Mouse (Mus musculus) T-helper 1 cell (primary cell): ENCODE results near the gene Rhot1.

ENCODE experiments used
- in situ Hi-C: fragments of 300-600 bp; cut with MboI, MseI; formaldehyde crosslinking; loops from one replicate; pipeline ENCODE4 v1.15.1; 2025; ENCODE audit warnings: high pct_unique_total_duplicates

The Rhot1 gene

DNA sequence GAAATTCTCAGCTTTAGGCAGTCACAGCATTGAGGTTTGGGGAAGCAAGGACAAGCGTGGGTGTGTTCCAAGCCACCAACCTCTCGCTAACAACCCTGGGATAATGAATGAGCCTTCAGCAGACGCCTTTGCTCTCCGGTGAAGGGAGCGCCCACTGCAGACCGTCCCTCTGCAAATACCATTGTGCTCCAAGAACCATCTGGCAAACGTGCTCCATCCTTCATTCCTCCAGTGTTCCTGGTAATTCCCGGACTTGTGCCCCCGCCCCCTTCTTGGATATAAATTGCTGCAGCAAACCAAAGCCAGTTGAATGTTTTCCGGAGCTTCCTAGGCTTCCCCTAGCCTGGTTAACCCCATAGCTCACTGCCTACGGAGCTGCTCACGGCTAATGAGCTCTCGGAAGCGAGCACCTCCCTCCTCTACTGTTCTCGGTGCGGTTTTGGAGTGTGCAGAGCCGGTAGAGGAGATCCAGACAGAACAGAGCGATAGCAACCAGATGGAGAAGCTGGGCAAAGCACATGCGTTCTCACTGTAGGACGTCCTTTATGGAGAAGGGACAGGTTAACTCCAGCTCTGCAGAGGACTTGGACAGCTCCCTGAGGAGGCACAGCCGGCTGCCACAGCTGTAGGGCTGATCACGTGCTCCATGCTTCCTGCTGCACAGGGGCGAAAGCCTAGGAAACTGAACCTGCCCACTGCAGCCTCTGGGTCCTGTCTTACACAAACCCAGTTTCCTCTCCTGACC, 81.1 kb downstream of the Rhot1 start:
- in situ Hi-C loops = no loop called here

- in situ Hi-C loops = no loop called here
These were observed 82.2 kb downstream of the Rhot1 start for GRCm38 (mm10) chr11:80291004-80291403.

DNA sequence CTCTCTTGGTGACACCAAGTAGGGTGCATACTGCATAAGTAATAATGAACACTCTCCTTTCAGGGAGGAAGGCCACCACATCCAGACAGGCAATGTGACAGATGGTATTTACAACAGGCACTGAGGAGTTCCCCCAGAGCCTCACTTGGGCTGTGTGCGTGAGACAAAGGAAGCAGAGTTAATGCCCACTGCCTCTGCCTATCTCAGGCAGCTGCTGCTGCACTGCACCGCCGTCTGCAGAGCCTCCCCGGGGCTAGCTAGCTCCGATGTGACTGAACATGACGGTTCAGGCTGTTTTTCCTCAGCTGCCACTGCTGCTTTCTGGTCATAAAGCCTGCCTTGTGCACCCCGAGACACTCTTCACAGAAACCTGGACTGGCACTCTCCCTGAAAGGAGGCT, 83.6 kb downstream of the Rhot1 start:
- in situ Hi-C loops = no loop called here

DNA sequence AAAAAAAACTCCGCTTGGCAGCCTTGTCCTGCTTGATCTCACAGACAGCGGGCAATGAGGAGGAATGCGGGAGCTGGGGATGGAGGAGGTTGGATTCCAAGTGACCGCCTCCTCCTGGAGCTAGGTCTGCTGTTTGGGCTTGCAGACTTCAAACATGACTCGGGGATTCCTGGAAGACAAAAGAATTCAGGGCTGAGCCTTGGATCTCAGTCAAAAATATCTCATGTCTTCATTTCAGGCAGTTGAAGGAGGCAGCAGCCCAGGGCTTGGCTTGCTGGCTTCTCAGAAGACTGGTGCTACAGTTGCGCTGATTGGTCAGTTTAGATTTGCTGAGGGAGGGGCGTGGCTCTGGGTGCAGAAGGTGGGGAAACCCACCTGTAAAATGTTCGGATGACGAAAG, 86.2 kb downstream of the Rhot1 start:
- in situ Hi-C loops = loop anchor here (5.0 kb wide), 1 partner anchor 57 kb away; no protein-coding TSS in a partner anchor

GRCm38 (mm10) chr11:80295785-80296184, 87.0 kb downstream of the Rhot1 start:
- in situ Hi-C loops = loop anchor here (5.0 kb wide), 1 partner anchor 57 kb away; no protein-coding TSS in a partner anchor

- in situ Hi-C loops = loop anchor here (5.0 kb wide), 1 partner anchor 53 kb away; no protein-coding TSS in a partner anchor
These were observed 90.9 kb downstream of the Rhot1 start for GRCm38 (mm10) chr11:80299513-80300235.

DNA sequence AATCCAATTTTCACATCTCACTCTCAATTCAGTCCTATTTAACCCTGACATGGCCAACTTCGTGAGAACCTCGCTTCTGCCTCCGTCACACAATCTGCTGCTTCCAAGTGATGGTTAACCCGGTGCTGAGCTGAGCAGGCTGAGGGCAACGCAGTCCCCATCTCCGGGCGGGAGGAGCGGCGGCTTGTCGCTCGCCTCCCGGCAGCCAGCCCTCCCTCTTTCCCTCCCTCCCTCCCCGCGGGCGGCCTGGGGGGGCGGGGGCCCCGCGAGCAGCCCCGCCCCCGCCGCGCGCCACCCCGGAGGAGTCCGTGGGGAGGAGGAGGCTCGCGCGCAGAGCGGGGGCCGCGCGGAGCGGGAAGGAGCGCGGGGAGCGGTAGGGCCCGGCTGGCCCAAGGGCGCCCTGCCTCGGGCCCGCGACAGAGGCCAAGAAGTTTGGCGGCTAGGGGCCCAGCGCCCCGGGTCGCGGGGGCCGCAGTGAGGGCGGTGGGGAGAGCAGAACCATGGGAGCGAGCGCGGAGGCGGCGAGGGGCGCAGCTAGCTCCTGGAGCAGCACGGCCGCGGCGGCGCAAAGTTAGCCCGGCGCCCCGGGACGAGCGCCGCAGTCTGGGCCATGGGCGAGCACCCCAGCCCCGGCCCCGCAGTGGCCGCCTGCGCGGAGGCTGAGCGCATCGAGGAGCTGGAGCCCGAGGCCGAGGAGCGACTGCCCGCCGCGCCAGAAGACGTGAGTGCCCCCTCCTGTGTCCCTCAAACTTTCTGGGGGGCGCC, 91.9 kb downstream of the Rhot1 start, which contains the start of gene Rhbdl3:
Gene Rhbdl3 (plus strand): TSS at position 362 of the 765 bp plus-strand sequence.
- in situ Hi-C loops = no loop called here

DNA sequence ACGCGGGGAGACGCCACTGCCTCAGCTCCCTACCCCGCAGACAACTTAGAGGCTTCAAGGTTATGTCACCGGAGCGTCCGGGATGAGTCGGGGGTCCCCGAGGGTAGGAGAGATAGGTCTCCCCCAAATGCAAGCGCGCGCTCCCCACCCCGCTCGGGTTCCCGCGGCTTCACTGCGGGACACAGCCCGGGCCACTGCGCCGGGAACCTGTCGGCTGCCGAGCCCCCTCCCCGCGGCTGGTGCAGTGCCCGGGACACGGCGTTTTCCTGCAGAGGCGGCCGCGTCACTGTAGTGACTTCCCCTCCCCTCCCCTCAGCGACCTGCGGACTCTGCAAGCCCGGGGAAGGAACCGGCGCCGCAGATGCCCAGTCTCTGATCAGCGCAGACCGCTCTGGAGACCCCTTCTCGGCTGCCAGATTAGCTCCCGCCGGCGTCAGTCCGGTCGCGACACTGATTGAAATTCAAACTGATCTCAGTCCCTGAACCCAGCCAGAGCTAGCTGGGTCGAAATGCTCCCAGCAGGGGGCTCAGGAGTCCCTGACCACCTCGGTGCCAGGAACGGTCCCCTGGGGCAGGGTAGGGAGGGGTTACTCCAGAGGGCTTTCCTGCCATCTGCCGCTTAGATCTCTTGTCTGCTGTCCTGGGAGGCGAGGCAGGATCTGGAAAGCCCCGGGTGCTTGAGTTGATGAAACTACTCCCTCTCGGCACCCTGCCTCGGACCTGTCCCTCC, 92.7 kb downstream of the Rhot1 start:
- in situ Hi-C loops = no loop called here

DNA sequence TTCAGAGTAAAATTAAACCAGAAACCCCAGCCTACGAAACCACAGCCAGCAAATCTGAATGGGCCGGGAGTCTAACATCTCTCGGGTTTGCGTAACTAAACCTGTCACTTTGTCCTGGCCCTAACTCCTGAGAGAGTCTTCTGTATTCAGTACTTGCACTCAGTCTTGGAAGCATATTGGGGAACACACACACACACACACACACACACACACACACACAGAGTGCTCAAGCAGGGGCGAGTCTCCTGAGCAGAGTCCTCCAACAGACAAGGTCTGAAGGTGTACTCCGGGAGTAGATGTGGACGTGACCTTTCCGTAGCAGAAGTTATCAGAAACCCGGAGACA, 93.2 kb downstream of the Rhot1 start:
- in situ Hi-C loops = no loop called here

GRCm38 (mm10) chr11:80302536-80302935, 93.7 kb downstream of the Rhot1 start:
- in situ Hi-C loops = no loop called here

DNA sequence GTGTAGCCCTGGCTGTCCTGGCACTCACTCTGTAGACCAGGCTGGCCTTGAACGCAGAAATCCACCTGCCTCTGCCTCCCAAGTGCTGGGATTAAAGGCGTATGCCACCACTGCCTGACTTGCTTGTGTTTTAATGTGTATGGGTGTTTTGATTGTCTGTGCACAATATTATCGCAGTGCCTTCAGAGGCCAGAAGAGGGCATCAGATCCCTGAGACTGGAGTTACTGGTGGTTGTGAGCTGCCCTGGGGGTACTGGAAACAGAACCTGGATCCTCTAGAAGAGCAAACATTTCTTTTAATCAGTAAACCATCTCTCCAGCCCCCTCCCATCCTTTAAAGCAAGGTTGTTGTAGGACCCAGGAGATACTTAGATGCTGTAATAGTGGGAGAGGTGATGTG, 94.9 kb downstream of the Rhot1 start:
- in situ Hi-C loops = no loop called here

DNA sequence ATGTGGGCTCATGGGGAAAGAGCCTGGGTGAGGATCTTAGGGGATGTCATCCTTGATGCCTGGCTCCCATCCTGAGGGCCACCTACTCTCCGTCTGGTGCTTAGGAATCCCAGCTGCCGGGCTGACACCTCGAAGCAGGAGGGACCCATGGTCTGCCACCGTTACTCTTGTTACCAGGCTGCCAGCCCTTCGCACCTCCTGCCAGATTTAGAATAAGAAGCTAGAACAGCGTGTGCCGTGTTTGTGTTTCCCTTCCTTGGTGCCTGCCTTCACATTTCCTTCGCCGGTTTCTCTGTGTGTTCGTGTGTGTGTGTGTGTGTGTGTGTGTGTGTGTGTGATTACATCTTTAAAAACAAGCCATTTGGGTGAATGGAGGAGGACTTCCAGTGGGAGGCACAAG, 96.0 kb downstream of the Rhot1 start:
- in situ Hi-C loops = no loop called here

- in situ Hi-C loops = no loop called here
These were observed 99.7 kb downstream of the Rhot1 start for GRCm38 (mm10) chr11:80308537-80308936.

- in situ Hi-C loops = no loop called here
These were observed 102.5 kb downstream of the Rhot1 start for GRCm38 (mm10) chr11:80311271-80311670.

- in situ Hi-C loops = no loop called here
These were observed 103.2 kb downstream of the Rhot1 start for GRCm38 (mm10) chr11:80312049-80312448.

DNA sequence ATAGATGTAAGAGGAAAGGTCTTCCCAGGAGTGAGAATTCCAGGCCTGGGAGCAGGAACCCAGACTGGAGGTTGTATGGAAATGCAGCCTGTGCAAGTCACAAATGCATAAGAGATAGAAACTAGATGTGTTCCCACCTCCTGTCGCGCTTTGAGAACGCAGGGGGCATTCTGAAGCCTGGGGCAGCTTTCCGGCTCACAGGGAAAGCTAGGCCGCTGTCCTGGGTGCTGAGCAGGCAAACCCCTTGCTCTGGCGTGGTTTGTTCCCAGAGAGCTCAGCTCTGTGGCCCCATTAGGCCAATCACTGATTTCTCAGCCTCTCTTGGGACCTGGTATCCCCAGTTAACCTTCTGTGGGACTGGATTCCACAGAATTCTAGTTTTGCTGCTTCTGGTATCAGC, 103.7 kb downstream of the Rhot1 start:
- in situ Hi-C loops = no loop called here

GRCm38 (mm10) chr11:80313462-80313861, 104.6 kb downstream of the Rhot1 start:
- in situ Hi-C loops = no loop called here

- in situ Hi-C loops = no loop called here
These were observed 105.1 kb downstream of the Rhot1 start for GRCm38 (mm10) chr11:80313944-80314343.

DNA sequence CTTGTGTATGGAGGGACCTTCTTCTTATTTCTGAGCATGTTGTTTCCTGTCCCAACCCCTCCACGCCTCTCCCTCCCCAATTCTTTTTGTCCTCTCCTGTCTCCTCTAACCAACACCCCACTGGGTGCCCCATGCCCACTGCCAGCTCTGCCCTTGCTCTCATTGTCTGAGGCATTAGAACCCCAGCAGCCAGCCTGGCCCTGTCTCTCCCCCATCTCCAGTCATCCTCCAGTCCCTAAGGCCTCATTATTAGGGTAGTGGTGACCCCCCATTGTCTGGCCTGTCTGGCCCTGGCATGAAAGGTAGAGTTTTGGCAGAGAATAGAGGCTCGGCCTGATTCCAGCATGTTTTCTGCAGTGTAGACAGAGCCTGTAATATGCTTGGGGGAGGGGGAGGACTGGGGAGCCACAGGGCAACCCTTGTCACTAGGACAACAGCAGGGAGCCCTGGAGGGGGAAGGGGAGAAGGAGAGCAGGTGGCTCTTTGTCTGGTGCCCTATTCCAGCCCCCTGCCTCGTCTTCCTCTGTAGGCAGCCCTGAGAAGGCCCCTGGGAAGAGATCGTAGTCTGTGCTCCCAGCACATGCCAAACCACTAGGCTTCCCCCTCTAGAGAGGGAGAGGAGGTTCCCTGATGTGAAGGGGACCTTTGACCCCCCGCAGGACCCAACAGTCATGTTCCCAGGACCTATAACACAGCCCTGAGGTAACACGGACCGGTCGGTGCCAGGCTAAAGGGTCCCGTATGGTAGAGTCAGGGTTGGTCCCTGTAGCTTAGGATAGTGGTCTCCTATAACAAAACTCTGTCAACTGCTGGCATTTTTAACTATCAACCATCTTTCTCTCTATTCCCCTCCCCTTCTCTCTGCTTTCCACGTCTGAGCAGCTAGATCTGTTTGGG, 107.2 kb downstream of the Rhot1 start:
- in situ Hi-C loops = no loop called here
